In genomic region chr7:45413113-45413863, GRCm38 (mm10) we compare ENCODE assay signal across 8 mouse cellular contexts. TPM values are rescaled to one million over a fixed set of nuclear protein-coding genes. Genes with fewer than 3 reads are reported as not detected.
A peak's percentile ranks its signal among the peaks of the same experiment; 100 is the strongest.
DNase-seq lines count a peak whose midpoint lies in the region; ATAC-seq and TF ChIP-seq lines count a peak whose summit lies in the region.

TSS of gene Ntf5 (plus strand) at chr7:45413695.

- H3K4me2 ChIP-seq in liver, embryonic 14.5 days (ENCODE audit: low read depth), result peak within 1 kb of the TSS; percentile 59
- peak within 1 kb of the TSS; percentile 84 for H3K4me2 ChIP-seq in neural tube, embryonic 14.5 days (ENCODE audit: low read depth, low read length)

- H3K79me2 ChIP-seq in heart, adult 2 months (replicated peaks; ENCODE audit: control insufficient read depth, insufficient read depth, low read length), result no peaks in the 10 kb centered on the region

- TF ChIP-seq POLR2A in heart, adult 2 months (IDR thresholded peaks at IDR 0.05; ENCODE audit: insufficient read depth, low read depth, low read length), result no peak
- no peak for TF ChIP-seq POLR2A in brain, embryonic 14.5 days (IDR thresholded peaks at IDR 0.05; ENCODE audit: borderline replicate concordance, extremely low read depth, insufficient read depth, insufficient read length, poor library complexity, severe bottlenecking)

- 3% methylated on average over 37 of the region's 45 CpGs for WGBS in heart, adult 2 months
- 4% methylated on average over 43 of the region's 45 CpGs for WGBS in liver, embryonic 14.5 days (ENCODE audit: insufficient replicate concordance)
- WGBS in neural tube, embryonic 14.5 days, result 4% methylated on average over 43 of the region's 45 CpGs

- intact Hi-C loops in heart, adult 2 months (cut with DNase I), result no loop called here

- peak; percentile 33 to 51 for DNase-seq in heart, adult 2 months
- no peak for DNase-seq in heart, adult 9 months (ENCODE audit: low spot score in 2 of 2)
- peak; percentile 37 for DNase-seq in brain, embryonic 14.5 days (ENCODE audit: low read depth)
- peak; percentile 38 for DNase-seq in heart, postnatal 4 days
- no peak for DNase-seq in liver, embryonic 14.5 days (ENCODE audit: low read depth in 3 of 3, low spot score in 3 of 3)
- DNase-seq in spleen, postnatal 14 days (ENCODE audit: low spot score in 2 of 2), result no peak

- peaks cover 6% of the 10 kb centered on the region for H3K27me3 ChIP-seq in heart, adult 2 months (ENCODE audit: control insufficient read depth, insufficient read depth, low read length)
- H3K27me3 ChIP-seq in liver, embryonic 14.5 days (ENCODE audit: control insufficient read depth, insufficient read depth, low read length), result peaks cover 96% of the 10 kb centered on the region
- peaks cover 73% of the 10 kb centered on the region for H3K27me3 ChIP-seq in neural tube, embryonic 14.5 days (ENCODE audit: control insufficient read depth, insufficient read depth, low read length)

- no peak for ATAC-seq in liver, embryonic 14.5 days (ENCODE audit: insufficient read depth)
- peak; percentile 39; the same call in 1 of the 2 replicates for ATAC-seq in neural tube, embryonic 14.5 days (ENCODE audit: low read depth)
- ATAC-seq in cerebellum, adult (ENCODE audit: insufficient number of reproducible peaks, low FRiP score, low TSS enrichment), result no peak

- TF ChIP-seq CTCF in heart, adult 2 months (IDR thresholded peaks at IDR 0.05), result no peak
- TF ChIP-seq CTCF in brain, embryonic 14.5 days (IDR thresholded peaks at IDR 0.05; ENCODE audit: borderline replicate concordance, extremely low read depth, insufficient read depth, insufficient read length), result no peak
- no peak for TF ChIP-seq CTCF in liver, embryonic 14.5 days (IDR thresholded peaks at IDR 0.05; ENCODE audit: low read depth)

- no peak for TF ChIP-seq EP300 in heart, adult 2 months (IDR thresholded peaks at IDR 0.05; ENCODE audit: insufficient read depth, low read depth, low read length)
- TF ChIP-seq EP300 in liver, embryonic 14.5 days (IDR thresholded peaks at IDR 0.05; ENCODE audit: low read depth), result no peak

- H3K4me1 ChIP-seq in heart, adult 2 months (ENCODE audit: control insufficient read depth, insufficient read depth, low read length), result no peaks in the 10 kb centered on the region
- no peaks in the 10 kb centered on the region for H3K4me1 ChIP-seq in liver, embryonic 14.5 days (replicated peaks; ENCODE audit: control insufficient read depth in 2 of 2, insufficient read depth in 2 of 2, low read length in 1 of 2)
- peaks cover 4% of the 10 kb centered on the region; the same call in 1 of the 2 replicates for H3K4me1 ChIP-seq in neural tube, embryonic 14.5 days (ENCODE audit: control insufficient read depth, insufficient read depth, low read length)

- H3K27ac ChIP-seq in heart, adult 2 months, result no peak within 1 kb of the TSS
- H3K27ac ChIP-seq in liver, embryonic 14.5 days, result no peak within 1 kb of the TSS
- no peak within 1 kb of the TSS for H3K27ac ChIP-seq in neural tube, embryonic 14.5 days (ENCODE audit: low read depth, low read length)

- peak within 1 kb of the TSS; percentile 45 for H3K4me3 ChIP-seq in heart, adult 2 months
- H3K4me3 ChIP-seq in liver, embryonic 14.5 days (ENCODE audit: insufficient read depth in 1 of 2, low read depth in 2 of 2, low read length in 2 of 2), result peak within 1 kb of the TSS in 1 of 2 experiments; percentile 43; a peak in 2 of 4 replicates
- H3K4me3 ChIP-seq in neural tube, embryonic 14.5 days (ENCODE audit: low read depth, low read length), result peak within 1 kb of the TSS; percentile 44

- H3K36me3 ChIP-seq in heart, adult 2 months (ENCODE audit: control insufficient read depth, insufficient read depth, low read length), result no peaks in the 10 kb centered on the region
- no peaks in the 10 kb centered on the region for H3K36me3 ChIP-seq in liver, embryonic 14.5 days (replicated peaks; ENCODE audit: control insufficient read depth, insufficient read depth, low read depth)
- no peaks in the 10 kb centered on the region for H3K36me3 ChIP-seq in neural tube, embryonic 14.5 days (ENCODE audit: control insufficient read depth, insufficient read depth, low read length)

- H3K9ac ChIP-seq in heart, adult 2 months (ENCODE audit: low read depth, low read length), result peak within 1 kb of the TSS; percentile 36
- no peak within 1 kb of the TSS for H3K9ac ChIP-seq in liver, embryonic 14.5 days (replicated peaks)
- H3K9ac ChIP-seq in neural tube, embryonic 14.5 days (replicated peaks; ENCODE audit: low read depth, low read length), result peak within 1 kb of the TSS; percentile 42

- H3K9me3 ChIP-seq in liver, embryonic 14.5 days (ENCODE audit: control insufficient read depth, low read length), result no peaks in the 10 kb centered on the region
- H3K9me3 ChIP-seq in neural tube, embryonic 14.5 days (ENCODE audit: control insufficient read depth, low read length), result no peaks in the 10 kb centered on the region

RNA-seq across cellular contexts. Expression of gene Ntf5, which starts in this region (rescaled TPM):
- total RNA-seq in heart, adult 2 months (2021), result under 1 TPM; 0.11 to 0.50 TPM
- polyA plus RNA-seq in heart, adult 2 months (2012; rRNA removed), result 0.32 and 0.43 TPM in 2 replicates
- polyA plus RNA-seq in brain, embryonic 14.5 days (2012; rRNA removed), result 0.23 and 0.27 TPM in 2 replicates
- total RNA-seq in heart, postnatal 4 days (2021), result under 1 TPM; 0.17 to 0.43 TPM
- polyA plus RNA-seq in liver, embryonic 14.5 days (2012; rRNA removed), result 0.04 and 0.20 TPM in 2 replicates
- polyA plus RNA-seq in liver, embryonic 14.5 days (2014; fragmentation: Nextera tagmentation; extraction: Ambion mirVana), result 0.18 and 0.19 TPM in 2 replicates
- not detected in 2 replicates for polyA plus RNA-seq in neural tube, embryonic 14.5 days (2014; fragmentation: Nextera tagmentation; extraction: Ambion mirVana)

Comparison
In these comparisons a context has a peak if more than half of its experiments do, and no peak if none do; other contexts are left out.
1. Peak in DNase-seq, H3K4me3 ChIP-seq and H3K9ac ChIP-seq in heart, adult 2 months; RNA of the gene not detected or under 1 TPM.
2. Peak in DNase-seq in brain, embryonic 14.5 days; RNA of the gene not detected or under 1 TPM.
3. Peak in DNase-seq in heart, postnatal 4 days; RNA of the gene not detected or under 1 TPM.
4. Peak in ATAC-seq, H3K4me3 ChIP-seq, H3K9ac ChIP-seq and H3K4me2 ChIP-seq in neural tube, embryonic 14.5 days; RNA of the gene not detected or under 1 TPM.